Mouse (Mus musculus) layer of hippocampus, adult 8-10 months (tissue): Measurements from ENCODE around the gene F11. TPM values are rescaled to one million over a fixed set of nuclear protein-coding genes. Genes with fewer than 3 reads are reported as not detected.
A peak's percentile ranks its signal among the peaks of the same experiment; 100 is the strongest.

Experiments
- DNase-seq, 2 experiments: peaks; one replicate each; pipeline ENCODE4 v3.0.0; 2022; ENCODE audit warnings: low spot score in 2 of 2
- total RNA-seq, 4 experiments: library from RNA; stranded (reverse); gene quantifications; 2 replicates each; pipeline ENCODE4 v1.2.4; 2022

The F11 gene
- total RNA-seq, 4 experiments from 2014 or later, result not detected

DNA sequence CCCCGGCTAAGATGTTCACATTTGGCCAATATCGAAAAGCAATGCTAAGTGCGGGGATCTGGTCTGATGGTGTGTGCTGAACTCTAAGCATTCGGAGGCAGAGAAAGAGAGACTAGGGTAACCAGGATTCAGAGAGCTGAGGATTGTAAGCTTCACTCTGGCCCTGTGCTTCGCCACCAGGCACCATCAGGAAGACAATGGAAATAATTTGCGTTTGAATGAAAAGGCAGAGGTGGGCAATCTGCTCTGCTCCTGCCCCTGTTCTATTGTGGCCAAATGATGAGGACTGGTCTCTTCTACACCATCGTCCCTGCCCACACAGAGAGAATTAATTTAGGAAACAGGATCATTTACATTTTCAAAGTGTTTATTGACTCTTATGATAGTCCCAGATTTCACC is 15.5 kb downstream of the F11 start:
- no peak for DNase-seq

DNA sequence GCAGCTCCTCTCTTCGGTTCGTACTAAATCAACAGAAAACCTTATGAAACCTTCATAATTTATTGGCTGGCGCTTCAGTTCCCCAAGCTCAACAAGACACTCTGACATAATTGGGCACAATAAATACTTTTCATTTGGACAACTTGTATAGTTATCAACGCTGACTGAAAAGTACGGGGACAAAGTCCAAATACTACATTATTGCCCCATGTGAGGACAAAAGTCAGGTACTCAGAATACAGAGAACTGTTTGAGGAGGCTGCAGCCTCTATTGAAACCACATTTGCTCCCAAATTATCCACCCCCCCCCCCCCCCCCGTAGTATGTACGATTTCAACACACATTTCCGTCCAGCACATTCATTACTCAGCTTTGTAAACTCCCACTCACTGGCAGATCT is 22.5 kb downstream of the F11 start:
- no peak for DNase-seq

- peak in 1 of 2 experiments; percentile 36 for DNase-seq
These were observed 23.5 kb downstream of the F11 start for GRCm38 (mm10) chr8:45238282-45238681.

- DNase-seq, result peak; percentile 24 to 52
These were observed 25.5 kb downstream of the F11 start for GRCm38 (mm10) chr8:45236164-45236912.

- no peak for DNase-seq
These were observed 26.6 kb downstream of the F11 start for GRCm38 (mm10) chr8:45235228-45235627.

DNA sequence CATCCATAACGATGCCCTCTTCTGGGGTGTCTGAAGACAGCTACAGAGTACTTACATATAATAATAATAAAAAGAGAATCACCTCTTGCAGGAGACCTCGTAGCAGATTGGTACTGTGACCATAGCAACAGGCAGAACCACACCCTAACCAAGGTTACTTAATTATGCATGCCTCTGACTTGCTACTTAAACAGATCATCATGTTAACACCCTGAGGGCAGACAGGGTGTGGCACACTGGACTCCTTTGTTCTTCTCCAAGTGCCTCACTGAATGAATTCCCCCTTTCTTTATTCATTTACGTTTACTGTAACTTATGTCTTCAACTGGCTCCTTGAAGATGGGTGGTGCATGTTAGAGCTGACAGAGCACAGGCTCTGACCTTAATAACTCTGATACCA is 28.6 kb downstream of the F11 start:
- DNase-seq, result no peak

DNA sequence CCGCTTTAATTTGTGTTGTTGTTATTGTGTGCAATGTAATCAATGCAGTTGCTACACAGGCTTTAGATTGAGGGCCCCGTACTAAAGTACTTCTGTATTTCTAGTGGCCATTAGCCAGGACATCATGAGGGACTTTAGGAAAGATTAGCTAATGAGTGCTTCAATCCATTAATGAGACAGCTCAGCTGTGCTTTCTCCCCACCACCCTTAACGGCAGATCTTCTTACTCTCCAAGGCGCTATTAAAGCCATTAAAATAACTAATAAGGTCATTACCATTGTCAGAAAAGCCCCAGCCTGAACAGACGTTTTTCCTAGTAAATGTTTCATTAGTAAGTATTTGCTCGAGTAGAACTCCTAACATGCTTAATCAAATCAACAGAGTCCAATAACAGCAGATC is 59.4 kb downstream of the F11 start:
- no peak for DNase-seq

GRCm38 (mm10) chr8:45201605-45202004 is 60.2 kb downstream of the F11 start:
- peak; percentile 50 to 65 for DNase-seq

DNA sequence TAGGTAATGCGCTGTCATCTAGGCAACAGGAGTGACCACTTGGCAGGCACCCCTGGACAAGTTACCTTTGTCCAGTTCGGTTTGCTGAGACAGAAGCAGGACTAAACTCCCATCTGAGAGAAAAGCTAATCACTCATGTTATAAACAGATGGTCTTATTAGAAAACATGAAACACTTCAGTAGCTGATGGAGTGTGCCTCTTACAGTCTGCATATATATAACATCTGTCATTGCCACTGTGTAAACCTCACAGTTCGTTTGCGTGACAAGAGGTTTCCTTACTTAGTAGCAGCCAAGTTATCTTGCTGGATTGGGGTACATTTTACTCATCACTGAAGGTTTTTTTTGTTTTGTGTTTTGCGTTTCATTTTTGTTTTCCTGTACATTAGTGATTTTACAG is 64.5 kb downstream of the F11 start:
- DNase-seq, result no peak

DNA sequence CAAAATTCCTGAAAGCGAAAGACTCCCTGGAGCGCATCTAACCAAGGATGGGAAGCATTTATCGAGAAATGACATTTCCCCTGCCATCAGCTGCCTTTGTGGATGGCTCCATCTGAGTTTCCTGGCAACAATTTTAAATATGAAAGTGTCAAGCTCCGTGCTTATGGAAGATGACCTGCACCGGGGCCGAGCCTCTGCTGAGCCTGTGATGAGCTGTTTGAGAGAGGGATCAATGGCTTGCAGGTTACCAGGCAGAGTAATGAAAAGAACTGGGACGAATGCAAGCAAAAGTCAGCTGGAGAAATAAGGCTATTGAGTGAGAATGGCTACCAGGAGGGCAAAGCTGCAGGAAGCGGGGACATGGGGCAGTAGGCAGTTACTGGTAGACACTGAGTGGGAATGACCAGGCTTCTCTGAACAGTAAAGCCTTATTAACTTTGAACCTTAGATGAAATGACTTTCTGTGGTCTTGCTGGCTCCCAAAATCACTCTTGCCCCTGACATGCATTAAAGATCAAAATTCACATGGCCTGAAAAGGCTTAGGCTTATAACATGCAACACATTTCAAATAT is 65.8 kb downstream of the F11 start:
- no peak for DNase-seq

Other genes with a start within 250 kb of the F11 start
- gene Mtnr1a, start 192.9 kb downstream of the F11 start, total RNA-seq, result not detected
- under 1 TPM in 2 of 4 experiments, not detected in 2; 0.11 to 0.13 TPM for gene Klkb1, start 32.8 kb upstream of the F11 start, total RNA-seq
- under 1 TPM in 1 of 4 experiments, not detected in 3; 0.28 TPM for gene Gm45753, start 46.4 kb upstream of the F11 start, total RNA-seq
- gene Cyp4v3, start 71.2 kb upstream of the F11 start, total RNA-seq, result 10 to 100 TPM in 2 of 4 experiments, 1 to 10 TPM in 2; 6.2 to 14.2 (median 8.7) TPM
- gene Fam149a, start 120.3 kb upstream of the F11 start, total RNA-seq, result 10 to 100 TPM; 11.4 to 16.4 (median 14.7) TPM
- 10 to 100 TPM in 3 of 4 experiments, 1 to 10 TPM in 1; 9.5 to 13.0 (median 12.0) TPM for gene Tlr3, start 149.0 kb upstream of the F11 start, total RNA-seq
- 100 to 1,000 TPM; 154 to 183 (median 170) TPM for gene Sorbs2, start 245.8 kb upstream of the F11 start, total RNA-seq